Mouse (Mus musculus): ENCODE measurements at regions not wholly inside any gene's neighbourhood (a gene's known extent, or its start where the extent isn't known, plus 50 kb on each side); places are given as distances from the start of the nearest gene placed in this dataset.

- TF ChIP-seq CTCF (IDR thresholded peaks at IDR 0.05; ENCODE audit: insufficient read depth, low read length) (no peak), POLR2A (IDR thresholded peaks at IDR 0.05; ENCODE audit: borderline replicate concordance, extremely low read depth, low read depth, low read length) (no peak)
- no peak for DNase-seq
- Histone ChIP-seq H3K4me1 (ENCODE audit: control insufficient read depth, insufficient read depth, low read length) (no peaks in the 10 kb centered on the region; the same call in 1 of the 2 replicates), H3K4me3 (replicated peaks; ENCODE audit: extremely low read depth, low read depth, low read length) (no peak overlapping the region)
- WGBS, result 6% methylated on average over 2 of the region's 2 CpGs
These were observed 212.0 kb upstream of the Nr4a3 start for GRCm38 (mm10) chr4:47832905-47833304.

DNA sequence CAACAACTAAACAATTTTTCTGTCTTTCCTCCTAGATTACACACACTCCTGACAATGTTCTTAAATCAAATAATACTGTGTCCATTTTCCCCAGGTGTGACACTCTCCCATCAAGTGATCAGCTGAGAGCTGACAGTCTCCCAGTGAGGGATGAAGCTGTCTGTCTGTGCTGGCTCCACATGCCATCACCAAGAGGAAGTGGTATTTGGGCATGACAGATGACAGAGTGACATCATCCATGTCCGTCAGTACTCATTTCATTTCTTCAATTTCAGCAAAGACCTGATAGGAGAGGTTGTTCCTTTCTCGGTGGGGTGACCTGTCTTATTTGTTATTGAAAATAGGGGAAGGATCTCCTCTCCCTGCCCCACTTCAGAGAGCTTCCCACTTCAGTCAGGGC lies 206.5 kb upstream of the Nr4a3 start:
- WGBS, result 53% methylated on average over 2 of the region's 2 CpGs
- DNase-seq, result no peak
- no peak overlapping the region for H3K4me3 ChIP-seq (replicated peaks; ENCODE audit: extremely low read depth, low read depth, low read length)
- TF ChIP-seq POLR2A (IDR thresholded peaks at IDR 0.05; ENCODE audit: borderline replicate concordance, extremely low read depth, low read depth, low read length) (no peak), CTCF (IDR thresholded peaks at IDR 0.05; ENCODE audit: insufficient read depth, low read length) (no peak)
- H3K4me1 ChIP-seq (ENCODE audit: control insufficient read depth, insufficient read depth, low read length), result no peaks in the 10 kb centered on the region

- TF ChIP-seq POLR2A (IDR thresholded peaks at IDR 0.05; ENCODE audit: borderline replicate concordance, extremely low read depth, low read depth, low read length) (no peak), CTCF (IDR thresholded peaks at IDR 0.05; ENCODE audit: insufficient read depth, low read length) (no peak)
- DNase-seq, result no peak
- Histone ChIP-seq H3K4me1 (ENCODE audit: control insufficient read depth, insufficient read depth, low read length) (no peaks in the 10 kb centered on the region), H3K4me3 (replicated peaks; ENCODE audit: extremely low read depth, low read depth, low read length) (no peak overlapping the region)
- 30% methylated on average over 3 of the region's 3 CpGs for WGBS
These were observed 202.8 kb upstream of the Nr4a3 start for GRCm38 (mm10) chr4:47842128-47842656.

- no peak for TF ChIP-seq CTCF (IDR thresholded peaks at IDR 0.05; ENCODE audit: insufficient read depth, low read length)
- TF ChIP-seq POLR2A (IDR thresholded peaks at IDR 0.05; ENCODE audit: borderline replicate concordance, extremely low read depth, low read depth, low read length), result no peak
- Histone ChIP-seq H3K4me3 (replicated peaks; ENCODE audit: extremely low read depth, low read depth, low read length) (no peak overlapping the region), H3K4me1 (ENCODE audit: control insufficient read depth, insufficient read depth, low read length) (no peaks in the 10 kb centered on the region)
- WGBS, result 66% methylated on average over 4 of the region's 4 CpGs
- no peak for DNase-seq
These were observed 199.7 kb upstream of the Nr4a3 start for GRCm38 (mm10) chr4:47845239-47845638.

DNA sequence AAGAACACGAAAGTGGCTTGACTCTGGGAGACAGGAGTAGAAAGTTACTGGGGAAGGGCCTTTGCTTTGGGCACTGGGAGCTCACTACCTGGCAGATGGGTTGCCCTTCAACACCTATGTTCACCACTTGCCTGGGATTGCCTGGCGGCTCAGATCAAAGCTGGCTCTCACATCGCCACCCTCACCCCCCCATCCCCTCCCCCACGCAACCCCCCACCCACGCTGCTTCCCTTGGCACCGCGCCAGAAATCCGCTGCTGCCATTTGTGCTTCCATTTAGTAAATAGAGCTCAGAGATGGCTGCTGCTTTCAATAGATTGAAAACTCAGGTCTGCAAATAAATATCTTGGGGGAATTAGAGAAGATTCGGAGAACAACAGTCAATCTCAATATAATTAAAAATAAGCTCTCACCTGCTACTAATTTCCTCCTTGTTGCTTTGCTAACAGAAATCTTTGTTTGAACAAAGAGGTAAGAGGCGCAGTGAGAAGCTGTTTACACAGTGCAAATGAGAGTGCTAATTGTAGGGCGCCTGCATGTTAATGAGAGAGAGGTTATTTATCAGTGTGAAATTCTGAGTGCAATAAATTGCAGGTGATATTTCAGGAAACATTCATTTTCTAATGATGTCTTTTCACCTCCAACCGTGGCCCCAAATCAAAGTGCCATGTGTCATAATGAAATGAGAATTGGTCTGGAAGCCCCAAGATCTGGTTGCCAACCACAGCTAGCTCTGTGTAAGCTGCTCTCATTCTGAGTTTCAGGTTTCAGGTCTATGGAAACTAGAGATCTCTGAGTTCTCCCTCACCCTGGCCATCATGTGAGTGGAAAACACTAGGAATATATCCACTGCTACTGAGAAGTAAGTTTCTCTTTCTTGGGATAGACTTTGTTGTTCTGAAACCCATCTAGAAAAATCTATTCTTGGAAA lies 198.3 kb upstream of the Nr4a3 start:
- H3K4me3 ChIP-seq (replicated peaks; ENCODE audit: extremely low read depth, low read depth, low read length), result no peak overlapping the region
- DNase-seq, result no peak
- TF ChIP-seq CTCF (IDR thresholded peaks at IDR 0.05; ENCODE audit: insufficient read depth, low read length) (no peak), POLR2A (IDR thresholded peaks at IDR 0.05; ENCODE audit: borderline replicate concordance, extremely low read depth, low read depth, low read length) (no peak)
- no peaks in the 10 kb centered on the region for H3K4me1 ChIP-seq (ENCODE audit: control insufficient read depth, insufficient read depth, low read length)
- WGBS, result 36% methylated on average over 12 of the region's 12 CpGs

GRCm38 (mm10) chr4:47861151-47861550 lies 183.8 kb upstream of the Nr4a3 start:
- H3K4me3 ChIP-seq (replicated peaks; ENCODE audit: extremely low read depth, low read depth, low read length), result no peak overlapping the region
- no peak for TF ChIP-seq CTCF (IDR thresholded peaks at IDR 0.05; ENCODE audit: insufficient read depth, low read length)
- TF ChIP-seq POLR2A (IDR thresholded peaks at IDR 0.05; ENCODE audit: borderline replicate concordance, extremely low read depth, low read depth, low read length), result no peak
- 39% methylated on average over 6 of the region's 6 CpGs for WGBS
- no peak for DNase-seq
- H3K4me1 ChIP-seq (ENCODE audit: control insufficient read depth, insufficient read depth, low read length), result no peaks in the 10 kb centered on the region

DNA sequence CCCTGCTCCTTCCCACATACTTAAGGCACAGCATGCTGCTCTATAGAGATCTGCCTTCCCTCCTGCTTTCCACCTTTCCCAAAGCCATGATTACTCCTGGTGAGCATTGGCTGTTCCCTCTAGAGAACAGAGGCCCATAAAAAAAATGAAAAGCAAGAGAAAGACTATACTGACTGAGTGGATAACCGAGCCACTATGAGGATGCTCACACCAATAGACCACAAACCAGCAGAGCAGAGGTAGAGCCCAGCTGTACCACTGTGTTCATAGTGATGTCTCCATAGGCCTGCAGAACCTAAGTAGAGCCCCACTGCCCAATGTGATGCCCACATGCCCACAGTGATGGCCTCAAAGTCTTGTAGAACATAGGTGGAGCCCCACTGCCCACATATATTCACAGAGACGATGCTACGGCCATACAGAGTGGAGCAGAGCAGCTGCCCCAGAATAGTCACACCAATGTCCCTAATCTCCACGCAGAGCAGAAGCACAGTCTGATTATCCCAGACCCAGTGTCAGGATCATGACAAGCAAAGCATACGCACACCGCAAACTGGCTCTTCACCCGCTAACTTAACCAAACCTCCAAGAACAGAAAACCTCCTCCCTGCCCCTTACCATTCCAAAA lies 174.8 kb upstream of the Nr4a3 start:
- Histone ChIP-seq H3K4me3 (replicated peaks; ENCODE audit: extremely low read depth, low read depth, low read length) (no peak overlapping the region), H3K4me1 (ENCODE audit: control insufficient read depth, insufficient read depth, low read length) (no peaks in the 10 kb centered on the region)
- no peak for DNase-seq
- WGBS, result 91% methylated on average over 7 of the region's 7 CpGs
- no peak for TF ChIP-seq CTCF (IDR thresholded peaks at IDR 0.05; ENCODE audit: insufficient read depth, low read length)
- TF ChIP-seq POLR2A (IDR thresholded peaks at IDR 0.05; ENCODE audit: borderline replicate concordance, extremely low read depth, low read depth, low read length), result no peak

- 67% methylated on average over 5 of the region's 5 CpGs for WGBS
- H3K4me3 ChIP-seq (replicated peaks; ENCODE audit: extremely low read depth, low read depth, low read length), result no peak overlapping the region
- H3K4me1 ChIP-seq (ENCODE audit: control insufficient read depth, insufficient read depth, low read length), result no peaks in the 10 kb centered on the region
- TF ChIP-seq CTCF (IDR thresholded peaks at IDR 0.05; ENCODE audit: insufficient read depth, low read length) (no peak), POLR2A (IDR thresholded peaks at IDR 0.05; ENCODE audit: borderline replicate concordance, extremely low read depth, low read depth, low read length) (no peak)
- no peak for DNase-seq
These were observed 174.3 kb upstream of the Nr4a3 start for GRCm38 (mm10) chr4:47870638-47871019.

GRCm38 (mm10) chr4:47881560-47881959 lies 163.4 kb upstream of the Nr4a3 start:
- Histone ChIP-seq H3K4me3 (replicated peaks; ENCODE audit: extremely low read depth, low read depth, low read length) (no peak overlapping the region), H3K4me1 (ENCODE audit: control insufficient read depth, insufficient read depth, low read length) (no peaks in the 10 kb centered on the region)
- no peak for DNase-seq
- no peak for TF ChIP-seq CTCF (IDR thresholded peaks at IDR 0.05; ENCODE audit: insufficient read depth, low read length)
- no peak for TF ChIP-seq POLR2A (IDR thresholded peaks at IDR 0.05; ENCODE audit: borderline replicate concordance, extremely low read depth, low read depth, low read length)
- 56% methylated on average over 9 of the region's 9 CpGs for WGBS
